Mouse (Mus musculus): ENCODE data around the gene Ifitm6. TPM values are rescaled to one million over a fixed set of nuclear protein-coding genes. Genes with fewer than 3 reads are reported as not detected.
"Not testable (repeated sequence)": the region's sequence is repeated elsewhere in the genome, so short reads cannot be mapped to it uniquely, and the experiment has no call there.

The Ifitm6 gene
- polyA plus RNA-seq (2016; fragmentation: Nextera tagmentation; extraction: Ambion mirVana), result not detected in 2 replicates

GRCm38 (mm10) chr7:141017824-141018223, at the start of gene Ifitm6:
Gene Ifitm6, minus strand, starts transcription at chr7:141017924.
- WGBS, result 91% methylated on average over 1 of the region's 1 CpGs
- H3K4me1 ChIP-seq; H3K27ac ChIP-seq; H3K4me2 ChIP-seq; H3K9ac ChIP-seq; H3K4me3 ChIP-seq (replicated peaks); ATAC-seq (ENCODE audit: low FRiP score); H3K27me3 ChIP-seq; H3K36me3 ChIP-seq (replicated peaks); H3K9me3 ChIP-seq: not testable (repeated sequence)

- no peak overlapping the region for H3K9ac ChIP-seq
- H3K27ac ChIP-seq, result no peak overlapping the region
- H3K9me3 ChIP-seq, result no peaks in the 10 kb centered on the region
- ATAC-seq (ENCODE audit: low FRiP score), result no peak
- H3K36me3 ChIP-seq (replicated peaks), result peaks cover 52% of the 10 kb centered on the region
- peaks cover 23% of the 10 kb centered on the region for H3K4me1 ChIP-seq
- H3K4me3 ChIP-seq (replicated peaks), result no peak overlapping the region
- 88% methylated on average over 7 of the region's 7 CpGs for WGBS
- peaks cover 2% of the 10 kb centered on the region; the same call in 1 of the 2 replicates for H3K27me3 ChIP-seq
- no peak overlapping the region for H3K4me2 ChIP-seq
Observed at GRCm38 (mm10) chr7:141064576-141064975, 46.9 kb upstream of the Ifitm6 start.

- WGBS, result 87% methylated on average over 7 of the region's 7 CpGs
- peaks cover 25% of the 10 kb centered on the region for H3K4me1 ChIP-seq
- no peak overlapping the region for H3K4me3 ChIP-seq (replicated peaks)
- ATAC-seq (ENCODE audit: low FRiP score), result no peak
- H3K36me3 ChIP-seq (replicated peaks), result peaks cover 52% of the 10 kb centered on the region
- no peaks in the 10 kb centered on the region for H3K27me3 ChIP-seq
- no peak overlapping the region for H3K4me2 ChIP-seq
- no peaks in the 10 kb centered on the region for H3K9me3 ChIP-seq
- H3K9ac ChIP-seq, result no peak overlapping the region
- H3K27ac ChIP-seq, result no peak overlapping the region
Observed at GRCm38 (mm10) chr7:141064175-141064574, 46.5 kb upstream of the Ifitm6 start.

GRCm38 (mm10) chr7:141063353-141063752, 45.6 kb upstream of the Ifitm6 start:
- Histone ChIP-seq H3K4me2 (no peak overlapping the region), H3K4me1 (peaks cover 25% of the 10 kb centered on the region), H3K27ac (no peak overlapping the region), H3K4me3 (replicated peaks) (no peak overlapping the region), H3K27me3 (no peaks in the 10 kb centered on the region), H3K9me3 (no peaks in the 10 kb centered on the region), H3K36me3 (replicated peaks) (peaks cover 48% of the 10 kb centered on the region), H3K9ac (no peak overlapping the region)
- 96% methylated on average over 3 of the region's 3 CpGs for WGBS
- no peak for ATAC-seq (ENCODE audit: low FRiP score)

GRCm38 (mm10) chr7:141062525-141062924, 44.8 kb upstream of the Ifitm6 start:
- Histone ChIP-seq H3K4me1 (peaks cover 25% of the 10 kb centered on the region), H3K27me3 (no peaks in the 10 kb centered on the region), H3K36me3 (replicated peaks) (peaks cover 39% of the 10 kb centered on the region), H3K9me3 (no peaks in the 10 kb centered on the region), H3K4me3 (replicated peaks) (no peak overlapping the region), H3K27ac (no peak overlapping the region), H3K4me2 (peak overlapping the region; percentile 81), H3K9ac (no peak overlapping the region)
- ATAC-seq (ENCODE audit: low FRiP score), result no peak
- 88% methylated on average over 7 of the region's 7 CpGs for WGBS

GRCm38 (mm10) chr7:141061269-141061692, 43.6 kb upstream of the Ifitm6 start:
- Histone ChIP-seq H3K4me1 (peaks cover 25% of the 10 kb centered on the region), H3K36me3 (replicated peaks) (peaks cover 29% of the 10 kb centered on the region), H3K9me3 (no peaks in the 10 kb centered on the region), H3K9ac (peak overlapping the region; percentile 94), H3K4me2 (peak overlapping the region; percentile 81), H3K27me3 (no peaks in the 10 kb centered on the region), H3K27ac (peak overlapping the region; percentile 81), H3K4me3 (replicated peaks) (peak overlapping the region; percentile 88)
- ATAC-seq (ENCODE audit: low FRiP score), result peak; percentile 69
- under 1% methylated on average over 37 of the region's 37 CpGs for WGBS

GRCm38 (mm10) chr7:141060426-141061242, 42.9 kb upstream of the Ifitm6 start, which contains the start of gene B4galnt4:
Gene B4galnt4, plus strand, starts transcription at chr7:141061104.
- peak within 1 kb of the TSS; percentile 88 for H3K4me3 ChIP-seq (replicated peaks)
- H3K27me3 ChIP-seq, result no peaks in the 10 kb centered on the region
- peak; percentile 99 for ATAC-seq (ENCODE audit: low FRiP score)
- peak within 1 kb of the TSS; percentile 94 for H3K9ac ChIP-seq
- peak within 1 kb of the TSS; percentile 81 for H3K27ac ChIP-seq
- H3K9me3 ChIP-seq, result no peaks in the 10 kb centered on the region
- peak within 1 kb of the TSS; percentile 81 for H3K4me2 ChIP-seq
- H3K36me3 ChIP-seq (replicated peaks), result peaks cover 22% of the 10 kb centered on the region
- 1% methylated on average over 72 of the region's 72 CpGs for WGBS
- peaks cover 25% of the 10 kb centered on the region for H3K4me1 ChIP-seq

- Histone ChIP-seq H3K27me3 (no peaks in the 10 kb centered on the region), H3K36me3 (replicated peaks) (peaks cover 15% of the 10 kb centered on the region), H3K27ac (peak overlapping the region; percentile 81), H3K4me3 (replicated peaks) (peak overlapping the region; percentile 88), H3K4me1 (peaks cover 25% of the 10 kb centered on the region), H3K4me2 (peak overlapping the region; percentile 81), H3K9ac (peak overlapping the region; percentile 94), H3K9me3 (no peaks in the 10 kb centered on the region)
- WGBS, result 65% methylated on average over 2 of the region's 2 CpGs
- no peak for ATAC-seq (ENCODE audit: low FRiP score)
Observed at GRCm38 (mm10) chr7:141059929-141060328, 42.2 kb upstream of the Ifitm6 start.

- no peak for ATAC-seq (ENCODE audit: low FRiP score)
Observed at GRCm38 (mm10) chr7:141058601-141059341, 41.0 kb upstream of the Ifitm6 start.

GRCm38 (mm10) chr7:141057541-141057940, 39.8 kb upstream of the Ifitm6 start:
- no peaks in the 10 kb centered on the region for H3K27me3 ChIP-seq
- 88% methylated on average over 1 of the region's 1 CpGs for WGBS
- H3K9ac ChIP-seq, result no peak overlapping the region

More at GRCm38 (mm10) chr7:141058601-141059341, 41.0 kb upstream of the Ifitm6 start:
- Histone ChIP-seq H3K9me3 (no peaks in the 10 kb centered on the region), H3K36me3 (replicated peaks) (peaks cover 4% of the 10 kb centered on the region), H3K9ac (no peak overlapping the region), H3K4me2 (no peak overlapping the region), H3K27ac (no peak overlapping the region), H3K4me1 (peaks cover 25% of the 10 kb centered on the region), H3K27me3 (no peaks in the 10 kb centered on the region), H3K4me3 (replicated peaks) (no peak overlapping the region)
- WGBS, result 95% methylated on average over 14 of the region's 14 CpGs

GRCm38 (mm10) chr7:141056976-141057375, 39.3 kb upstream of the Ifitm6 start:
- H3K27me3 ChIP-seq, result no peaks in the 10 kb centered on the region
- H3K9ac ChIP-seq, result no peak overlapping the region
- no peaks in the 10 kb centered on the region for H3K9me3 ChIP-seq
- no peak overlapping the region for H3K4me2 ChIP-seq
- H3K27ac ChIP-seq, result no peak overlapping the region
- ATAC-seq (ENCODE audit: low FRiP score), result no peak
- WGBS, result 95% methylated on average over 6 of the region's 6 CpGs
- peaks cover 17% of the 10 kb centered on the region for H3K4me1 ChIP-seq
- H3K4me3 ChIP-seq (replicated peaks), result no peak overlapping the region
- H3K36me3 ChIP-seq (replicated peaks), result 0 out of 2 replicates have a peak, but pooled peaks cover 2% of the 10 kb centered on the region

More at GRCm38 (mm10) chr7:141057541-141057940, 39.8 kb upstream of the Ifitm6 start:
- no peaks in the 10 kb centered on the region for H3K9me3 ChIP-seq
- no peak overlapping the region for H3K4me2 ChIP-seq
- peaks cover 23% of the 10 kb centered on the region for H3K4me1 ChIP-seq
- ATAC-seq (ENCODE audit: low FRiP score), result no peak
- H3K27ac ChIP-seq, result no peak overlapping the region
- no peak overlapping the region for H3K4me3 ChIP-seq (replicated peaks)
- 0 out of 2 replicates have a peak, but pooled peaks cover 2% of the 10 kb centered on the region for H3K36me3 ChIP-seq (replicated peaks)

GRCm38 (mm10) chr7:141055785-141056184, 38.1 kb upstream of the Ifitm6 start:
- no peak for ATAC-seq (ENCODE audit: low FRiP score)
- H3K9me3 ChIP-seq, result no peaks in the 10 kb centered on the region
- no peak overlapping the region for H3K27ac ChIP-seq
- H3K4me2 ChIP-seq, result no peak overlapping the region
- H3K4me3 ChIP-seq (replicated peaks), result no peak overlapping the region
- H3K4me1 ChIP-seq, result peaks cover 11% of the 10 kb centered on the region
- H3K9ac ChIP-seq, result no peak overlapping the region
- H3K27me3 ChIP-seq, result no peaks in the 10 kb centered on the region
- WGBS, result 83% methylated on average over 4 of the region's 4 CpGs
- H3K36me3 ChIP-seq (replicated peaks), result 0 out of 2 replicates have a peak, but pooled peaks cover 2% of the 10 kb centered on the region

Measured in forebrain, embryonic 12.5 days (tissue).